Mouse (Mus musculus) liver, embryonic 11.5 days (tissue): ENCODE data around the gene A930004D18Rik. TPM values are rescaled to one million over a fixed set of nuclear protein-coding genes. Genes with fewer than 3 reads are reported as not detected.

Experiments used
- ATAC-seq: fragments of 200-750 bp; cut with Nextera tagmentation; replicated peaks from 2 replicates; pipeline ENCODE4 v1.8.0; 2017; ENCODE audit warnings: moderate number of reproducible peaks, mild to moderate bottlenecking, moderate TSS enrichment, moderate library complexity; ENCODE audit not compliant: low FRiP score
- DNase-seq: peaks from one replicate; pipeline ENCODE4 v3.0.0-alpha.2; 2017; ENCODE audit warnings: low spot score
- H3K27ac ChIP-seq: fragments of 300-500 bp; sonication (generic); 2 replicates; pipeline ENCODE4 v1.5.1; 2014; ENCODE audit warnings: mild to moderate bottlenecking, low read depth, low read length, control low read depth
- H3K27me3 ChIP-seq: fragments of 300-500 bp; sonication (generic); replicated peaks from 2 replicates; pipeline ENCODE4 v1.6.1; 2014; ENCODE audit warnings: low read length, mixed read lengths; ENCODE audit not compliant: control insufficient read depth, insufficient read depth
- H3K36me3 ChIP-seq: fragments of 300-500 bp; sonication (generic); 2 replicates; pipeline ENCODE4 v1.6.1; 2014; ENCODE audit warnings: mild to moderate bottlenecking, low read length, moderate library complexity, mixed read lengths; ENCODE audit not compliant: control insufficient read depth, insufficient read depth
- H3K4me1 ChIP-seq: fragments of 300-500 bp; sonication (generic); replicated peaks from 2 replicates; pipeline ENCODE4 v1.6.1; 2014; ENCODE audit warnings: low read length, mixed read lengths; ENCODE audit not compliant: control insufficient read depth, insufficient read depth
- H3K4me2 ChIP-seq: fragments of 300-500 bp; sonication (generic); 2 replicates; pipeline ENCODE4 v1.6.1; 2014; ENCODE audit warnings: mild to moderate bottlenecking, control low read depth, moderate library complexity
- H3K4me3 ChIP-seq: fragments of 300-500 bp; sonication (generic); 2 replicates; pipeline ENCODE4 v1.5.1; 2014; ENCODE audit warnings: low read depth, low read length, control low read depth
- H3K9ac ChIP-seq: fragments of 300-500 bp; sonication (generic); 2 replicates; pipeline ENCODE4 v1.6.1; 2014; ENCODE audit warnings: low read depth, low read length, control low read depth
- H3K9me3 ChIP-seq: fragments of 300-500 bp; sonication (generic); 2 replicates; pipeline ENCODE4 v1.6.1; 2016; ENCODE audit warnings: low read length, inconsistent platforms, mixed read lengths; ENCODE audit not compliant: control insufficient read depth
- WGBS: fragments of 180-500 bp; shearing (Covaris S2); extraction: QIAGEN DNeasy Blood & Tissue Kit; methylation state at CpG from one replicate; pipeline ENCODE4 v1.1.7; 2014; 5-methylcytosine and 5-hydroxymethylcytosine counted together
- polyA plus RNA-seq: library from polyadenylated mRNA; unstranded; fragments of >200 nt; fragmentation: Nextera tagmentation; extraction: Ambion mirVana; gene quantifications from 2 replicates; pipeline ENCODE4 v1.2.1, GENCODE M21; 2014

A930004D18Rik gene
- polyA plus RNA-seq, 1 experiment from 2014 or later, result 3.9 TPM

DNA sequence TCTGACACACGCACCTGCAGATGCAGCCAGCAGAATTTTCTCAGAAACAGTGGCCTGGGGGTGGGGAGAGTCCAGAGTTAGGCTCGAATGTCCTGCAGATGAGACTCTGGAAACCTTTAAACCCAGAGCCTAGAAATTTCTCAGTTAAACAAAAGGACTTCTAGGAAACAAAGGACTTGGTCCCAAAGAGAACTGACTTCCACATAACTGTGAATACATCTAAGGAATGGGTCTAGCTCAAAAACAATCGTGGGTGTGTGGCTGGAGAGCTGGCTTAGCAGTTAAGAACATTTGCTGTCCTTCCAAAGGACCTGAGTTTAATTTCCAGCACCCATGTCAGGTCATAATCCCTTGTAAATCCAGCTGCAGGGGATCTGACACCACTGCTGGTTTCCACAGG is 22.0 kb downstream of the A930004D18Rik start:
- Histone ChIP-seq H3K27me3 (no peaks in the 10 kb centered on the region), H3K9me3 (no peaks in the 10 kb centered on the region), H3K4me1 (no peaks in the 10 kb centered on the region), H3K9ac (no peak overlapping the region), H3K4me3 (no peak overlapping the region), H3K27ac (no peak overlapping the region), H3K4me2 (no peak overlapping the region), H3K36me3 (no peaks in the 10 kb centered on the region)
- 59% methylated on average over 3 of the region's 3 CpGs for WGBS
- DNase-seq (no peak), ATAC-seq (no peak)

DNA sequence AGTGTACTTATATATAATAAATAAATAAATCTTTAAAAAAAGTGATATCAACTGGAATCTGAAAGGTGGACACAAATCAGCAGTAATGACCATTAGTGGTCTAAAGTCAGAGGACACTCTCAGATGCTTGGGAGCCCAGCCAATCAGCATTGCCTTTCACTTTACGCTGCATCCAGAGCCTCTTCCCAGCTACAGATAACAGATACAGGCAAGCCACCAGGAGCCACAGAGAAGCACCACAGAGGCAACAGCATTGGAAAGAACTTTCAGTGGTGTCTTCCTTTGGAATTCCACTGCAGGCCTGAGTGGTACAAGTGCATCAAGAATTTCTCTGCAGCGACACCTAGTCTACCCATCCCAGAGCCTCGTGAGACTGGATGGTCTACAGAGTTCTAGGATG is 24.7 kb downstream of the A930004D18Rik start:
- Histone ChIP-seq H3K4me2 (no peak overlapping the region), H3K36me3 (no peaks in the 10 kb centered on the region), H3K9me3 (no peaks in the 10 kb centered on the region), H3K27me3 (no peaks in the 10 kb centered on the region), H3K4me3 (no peak overlapping the region), H3K9ac (no peak overlapping the region), H3K4me1 (no peaks in the 10 kb centered on the region), H3K27ac (no peak overlapping the region)
- ATAC-seq, result no peak
- no peak for DNase-seq
- WGBS, result 87% methylated on average over 3 of the region's 3 CpGs

- no peak overlapping the region for H3K27ac ChIP-seq
- no peaks in the 10 kb centered on the region for H3K9me3 ChIP-seq
- H3K9ac ChIP-seq, result no peak overlapping the region
- no peak for DNase-seq
- no peaks in the 10 kb centered on the region for H3K4me1 ChIP-seq
- H3K36me3 ChIP-seq, result no peaks in the 10 kb centered on the region
- ATAC-seq, result no peak
- no peak overlapping the region for H3K4me3 ChIP-seq
- H3K4me2 ChIP-seq, result no peak overlapping the region
- H3K27me3 ChIP-seq, result no peaks in the 10 kb centered on the region
- 83% methylated on average over 6 of the region's 6 CpGs for WGBS
These were observed 26.3 kb downstream of the A930004D18Rik start for GRCm38 (mm10) chr2:18011226-18011625.

- H3K4me1 ChIP-seq, result no peaks in the 10 kb centered on the region
- H3K27me3 ChIP-seq, result no peaks in the 10 kb centered on the region
- DNase-seq (no peak), ATAC-seq (no peak)
- no peak overlapping the region for H3K9ac ChIP-seq
- no peak overlapping the region for H3K27ac ChIP-seq
- no peaks in the 10 kb centered on the region for H3K9me3 ChIP-seq
- H3K4me2 ChIP-seq, result no peak overlapping the region
- H3K4me3 ChIP-seq, result no peak overlapping the region
- no peaks in the 10 kb centered on the region for H3K36me3 ChIP-seq
- WGBS, result 34% methylated on average over 8 of the region's 8 CpGs
These were observed 32.4 kb downstream of the A930004D18Rik start for GRCm38 (mm10) chr2:18005137-18005536.

DNA sequence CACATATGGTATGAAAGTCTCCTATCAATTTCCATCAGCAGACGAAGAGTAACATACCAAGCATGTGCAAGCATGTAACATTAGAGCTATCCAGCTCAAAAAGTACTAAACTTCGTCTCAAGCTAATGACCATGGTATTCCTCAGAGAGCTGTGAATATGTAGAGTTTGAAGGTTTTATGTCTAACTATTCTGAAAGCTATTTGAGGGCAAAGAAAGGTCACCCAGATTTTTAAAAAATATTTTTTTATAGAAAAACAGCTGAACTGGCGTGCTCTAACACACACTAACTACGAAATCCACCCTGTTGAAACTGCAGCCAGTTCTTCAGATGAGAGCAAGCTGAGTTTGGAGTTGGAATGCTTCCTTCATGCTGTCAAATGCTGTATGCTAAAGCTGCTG is 33.3 kb downstream of the A930004D18Rik start:
- no peaks in the 10 kb centered on the region for H3K36me3 ChIP-seq
- no peak overlapping the region for H3K27ac ChIP-seq
- 82% methylated on average over 4 of the region's 4 CpGs for WGBS
- no peaks in the 10 kb centered on the region for H3K4me1 ChIP-seq
- no peaks in the 10 kb centered on the region for H3K9me3 ChIP-seq
- no peak for ATAC-seq
- H3K4me3 ChIP-seq, result no peak overlapping the region
- H3K27me3 ChIP-seq, result no peaks in the 10 kb centered on the region
- H3K4me2 ChIP-seq, result no peak overlapping the region
- no peak for DNase-seq
- H3K9ac ChIP-seq, result no peak overlapping the region

- no peaks in the 10 kb centered on the region for H3K36me3 ChIP-seq
- H3K4me3 ChIP-seq, result no peak overlapping the region
- no peaks in the 10 kb centered on the region for H3K4me1 ChIP-seq
- no peak overlapping the region for H3K9ac ChIP-seq
- H3K27me3 ChIP-seq, result no peaks in the 10 kb centered on the region
- WGBS, result 80% methylated on average over 3 of the region's 3 CpGs
- H3K9me3 ChIP-seq, result no peaks in the 10 kb centered on the region
- H3K27ac ChIP-seq, result no peak overlapping the region
- DNase-seq (no peak), ATAC-seq (no peak)
- H3K4me2 ChIP-seq, result no peak overlapping the region
These were observed 35.2 kb downstream of the A930004D18Rik start for GRCm38 (mm10) chr2:18002306-18002705.

GRCm38 (mm10) chr2:17996858-17997257 is 40.7 kb downstream of the A930004D18Rik start, which contains the start of gene H2al2a:
TSS of gene H2al2a (minus strand) at chr2:17996958.
- H3K27ac ChIP-seq, result no peak within 1 kb of the TSS
- H3K4me2 ChIP-seq, result no peak within 1 kb of the TSS
- no peaks in the 10 kb centered on the region for H3K27me3 ChIP-seq
- no peaks in the 10 kb centered on the region for H3K9me3 ChIP-seq
- ATAC-seq (no peak), DNase-seq (no peak)
- no peak within 1 kb of the TSS for H3K9ac ChIP-seq
- no peak within 1 kb of the TSS for H3K4me3 ChIP-seq
- H3K4me1 ChIP-seq, result no peaks in the 10 kb centered on the region
- no peaks in the 10 kb centered on the region for H3K36me3 ChIP-seq

DNA sequence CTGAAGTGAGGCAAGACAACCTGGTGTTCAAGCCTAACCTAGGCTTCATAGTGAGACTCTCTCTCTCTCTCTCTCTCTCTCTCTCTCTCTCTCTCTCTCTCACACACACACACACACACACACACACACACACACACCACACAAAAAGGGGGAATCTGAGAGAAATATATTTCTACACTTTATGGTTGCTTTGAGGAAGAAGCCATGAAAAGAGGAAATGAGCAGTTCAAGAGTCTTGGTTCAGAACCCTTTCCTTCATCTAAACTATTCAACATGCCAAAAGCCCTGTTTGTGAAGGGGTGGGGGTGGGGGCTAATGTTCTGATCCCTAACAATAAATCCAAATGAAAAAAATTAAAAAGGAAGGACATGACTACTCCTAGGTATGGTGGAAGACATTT is 48.0 kb downstream of the A930004D18Rik start:
- Histone ChIP-seq H3K9me3 (no peaks in the 10 kb centered on the region), H3K36me3 (no peaks in the 10 kb centered on the region), H3K27me3 (no peaks in the 10 kb centered on the region), H3K4me2 (no peak overlapping the region), H3K4me3 (no peak overlapping the region), H3K27ac (no peak overlapping the region), H3K4me1 (no peaks in the 10 kb centered on the region), H3K9ac (no peak overlapping the region)
- no peak for ATAC-seq
- no peak for DNase-seq

GRCm38 (mm10) chr2:17989115-17989514 is 48.4 kb downstream of the A930004D18Rik start:
- no peak for DNase-seq
- Histone ChIP-seq H3K9me3 (no peaks in the 10 kb centered on the region), H3K36me3 (no peaks in the 10 kb centered on the region)

More at GRCm38 (mm10) chr2:17989115-17989514, 48.4 kb downstream of the A930004D18Rik start:
- no peaks in the 10 kb centered on the region for H3K27me3 ChIP-seq
- no peak overlapping the region for H3K4me2 ChIP-seq
- H3K4me1 ChIP-seq, result no peaks in the 10 kb centered on the region
- H3K9ac ChIP-seq, result no peak overlapping the region
- H3K27ac ChIP-seq, result no peak overlapping the region
- ATAC-seq, result no peak
- WGBS, result 76% methylated on average over 3 of the region's 3 CpGs
- H3K4me3 ChIP-seq, result no peak overlapping the region
